Mouse (Mus musculus): Measurements from ENCODE around the gene Gm15080. TPM values are rescaled to one million over a fixed set of nuclear protein-coding genes. Genes with fewer than 3 reads are reported as not detected.
"Not testable (repeated sequence)": the region's sequence is repeated elsewhere in the genome, so short reads cannot be mapped to it uniquely, and the experiment has no call there.

Gene Gm15080
- polyA plus RNA-seq (2015; fragmentation: Nextera tagmentation; extraction: Ambion mirVana) = not detected in 2 replicates

GRCm38 (mm10) chrX:147992693-147993092 lies at the start of gene Gm15080:
Gm15080 (plus strand) TSS chrX:147992993.
- H3K4me3 ChIP-seq (ENCODE audit: low read length); H3K9ac ChIP-seq (replicated peaks; ENCODE audit: low read length); H3K27me3 ChIP-seq (ENCODE audit: insufficient read depth, low read length); H3K27ac ChIP-seq (ENCODE audit: low read length); H3K4me1 ChIP-seq (ENCODE audit: insufficient read depth, low read length); H3K4me2 ChIP-seq (replicated peaks; ENCODE audit: low read depth, low read length); H3K9me3 ChIP-seq (ENCODE audit: low read length); H3K36me3 ChIP-seq (ENCODE audit: insufficient read depth, low read length); ATAC-seq (ENCODE audit: low FRiP score, low TSS enrichment): not testable (repeated sequence)
- WGBS = 100% methylated on average over 1 of the region's 5 CpGs

Other genes with a start within 250 kb of the Gm15080 start
- not detected in 2 replicates for gene Gm15128, start 227.0 kb upstream of the Gm15080 start, polyA plus RNA-seq (2015; fragmentation: Nextera tagmentation; extraction: Ambion mirVana)
- gene Gm15107, start 187.7 kb downstream of the Gm15080 start, polyA plus RNA-seq (2015; fragmentation: Nextera tagmentation; extraction: Ambion mirVana) = not detected in 2 replicates

All from kidney, embryonic 16.5 days (tissue).